Mouse (Mus musculus) midbrain, embryonic 13.5 days (tissue): Measurements from ENCODE around the gene Memo1. TPM values are rescaled to one million over a fixed set of nuclear protein-coding genes. Genes with fewer than 3 reads are reported as not detected.

Experiments used
- ATAC-seq: fragments of 200-750 bp; cut with Nextera tagmentation; 2 replicates; pipeline ENCODE4 v1.8.0; 2017; ENCODE audit warnings: mild to moderate bottlenecking, moderate TSS enrichment, moderate library complexity
- H3K27ac ChIP-seq: fragments of 300-500 bp; sonication (generic); 2 replicates; pipeline ENCODE4 v1.5.1; 2015; ENCODE audit warnings: inconsistent platforms, mild to moderate bottlenecking, moderate library complexity
- H3K27me3 ChIP-seq: fragments of 300-500 bp; sonication (generic); 2 replicates; pipeline ENCODE4 v1.6.1; 2015; ENCODE audit warnings: mild to moderate bottlenecking, inconsistent platforms
- H3K36me3 ChIP-seq: fragments of 300-500 bp; sonication (generic); 2 replicates; pipeline ENCODE4 v1.6.1; 2015; ENCODE audit warnings: mild to moderate bottlenecking, inconsistent platforms
- H3K4me1 ChIP-seq: fragments of 300-500 bp; sonication (generic); replicated peaks from 2 replicates; pipeline ENCODE4 v1.6.1; 2015; ENCODE audit warnings: inconsistent platforms
- H3K4me2 ChIP-seq: fragments of 300-500 bp; sonication (generic); replicated peaks from 2 replicates; pipeline ENCODE4 v1.6.1; 2015; ENCODE audit warnings: moderate library complexity, mild to moderate bottlenecking, inconsistent platforms
- H3K4me3 ChIP-seq: fragments of 300-500 bp; sonication (generic); replicated peaks from 2 replicates; pipeline ENCODE4 v1.5.1; 2015; ENCODE audit warnings: mild to moderate bottlenecking, inconsistent platforms
- H3K9ac ChIP-seq: fragments of 300-500 bp; sonication (generic); replicated peaks from 2 replicates; pipeline ENCODE4 v1.6.1; 2015; ENCODE audit warnings: mild to moderate bottlenecking, inconsistent platforms
- H3K9me3 ChIP-seq: fragments of 300-500 bp; sonication (generic); 2 replicates; pipeline ENCODE4 v1.6.1; 2016; ENCODE audit warnings: mild to moderate bottlenecking, inconsistent platforms
- WGBS: fragments of 180-500 bp; shearing (Covaris S2); methylation state at CpG from one replicate; pipeline ENCODE4 v1.1.7; 2015; 5-methylcytosine and 5-hydroxymethylcytosine counted together
- polyA plus RNA-seq: library from polyadenylated mRNA; unstranded; fragments of >200 nt; fragmentation: Nextera tagmentation; extraction: Ambion mirVana; gene quantifications from 2 replicates; pipeline ENCODE4 v1.2.1, GENCODE M21; 2015

Gene Memo1
- polyA plus RNA-seq, 1 experiment from 2014 or later, result 66.3 TPM

DNA sequence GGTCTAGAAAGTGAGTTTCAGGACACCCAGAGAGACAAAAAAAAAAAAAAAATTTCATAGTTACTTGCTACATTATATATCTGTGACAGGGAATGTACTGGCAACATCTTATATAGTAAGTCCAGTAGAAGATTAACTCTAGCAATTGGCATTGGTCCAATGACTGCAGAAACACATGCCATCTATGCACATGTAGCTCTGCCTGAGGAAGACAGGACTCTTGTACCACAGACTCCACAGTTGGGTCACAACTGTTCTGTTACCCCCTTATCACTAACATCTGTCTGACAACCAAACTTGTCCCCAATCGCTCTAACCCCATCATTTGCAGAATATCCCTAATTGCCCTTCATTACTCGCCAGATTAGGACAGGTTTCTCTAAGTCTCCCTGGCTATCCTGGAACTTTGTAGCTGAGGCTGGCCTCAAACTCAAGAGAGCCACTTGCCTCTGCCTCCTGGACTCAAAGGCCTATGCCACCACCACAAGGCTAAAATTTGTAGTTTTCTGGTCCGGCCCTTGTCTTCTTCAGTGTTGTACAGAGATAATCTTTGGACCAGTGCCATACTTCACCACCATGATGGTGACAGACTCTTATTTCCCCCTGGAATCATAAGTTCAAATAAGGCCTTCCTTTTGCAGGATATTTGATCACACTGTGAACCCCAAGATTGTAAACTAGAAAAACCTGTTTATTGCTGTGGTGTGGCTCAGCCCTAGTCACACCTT, 23.6 kb downstream of the Memo1 start:
- no peak for ATAC-seq
- Histone ChIP-seq H3K27me3 (no peaks in the 10 kb centered on the region), H3K9me3 (no peaks in the 10 kb centered on the region), H3K4me2 (no peak overlapping the region), H3K9ac (no peak overlapping the region), H3K4me1 (no peaks in the 10 kb centered on the region), H3K4me3 (no peak overlapping the region), H3K27ac (no peak overlapping the region), H3K36me3 (0 out of 2 replicates have a peak, but pooled peaks cover 6% of the 10 kb centered on the region)
- WGBS, result 99% methylated on average over 3 of the region's 3 CpGs

DNA sequence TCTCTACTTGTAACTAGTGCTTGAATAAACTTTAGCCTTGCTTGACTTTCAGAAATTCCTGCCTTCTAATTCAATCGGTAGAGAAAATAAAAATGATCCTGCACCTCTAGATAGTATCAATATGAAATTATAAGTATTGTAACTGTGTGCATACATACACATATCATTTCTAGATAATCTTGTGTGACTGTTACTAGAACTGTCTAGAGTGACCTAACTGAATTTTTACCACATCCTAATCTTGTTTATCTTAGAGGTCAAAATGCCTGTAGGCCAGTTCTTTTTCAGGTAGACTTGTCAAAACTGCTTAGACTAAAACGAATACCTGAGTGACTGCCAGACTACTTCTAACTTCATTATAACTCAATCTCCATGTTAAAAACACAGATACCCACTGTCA, 25.1 kb downstream of the Memo1 start:
- 0 out of 2 replicates have a peak, but pooled peaks cover 2% of the 10 kb centered on the region for H3K36me3 ChIP-seq
- peaks cover 12% of the 10 kb centered on the region for H3K4me1 ChIP-seq
- H3K27ac ChIP-seq, result no peak overlapping the region
- H3K4me3 ChIP-seq, result no peak overlapping the region
- no peaks in the 10 kb centered on the region for H3K9me3 ChIP-seq
- H3K4me2 ChIP-seq, result no peak overlapping the region
- 98% methylated on average over 2 of the region's 2 CpGs for WGBS
- no peaks in the 10 kb centered on the region for H3K27me3 ChIP-seq
- no peak overlapping the region for H3K9ac ChIP-seq
- no peak for ATAC-seq

DNA sequence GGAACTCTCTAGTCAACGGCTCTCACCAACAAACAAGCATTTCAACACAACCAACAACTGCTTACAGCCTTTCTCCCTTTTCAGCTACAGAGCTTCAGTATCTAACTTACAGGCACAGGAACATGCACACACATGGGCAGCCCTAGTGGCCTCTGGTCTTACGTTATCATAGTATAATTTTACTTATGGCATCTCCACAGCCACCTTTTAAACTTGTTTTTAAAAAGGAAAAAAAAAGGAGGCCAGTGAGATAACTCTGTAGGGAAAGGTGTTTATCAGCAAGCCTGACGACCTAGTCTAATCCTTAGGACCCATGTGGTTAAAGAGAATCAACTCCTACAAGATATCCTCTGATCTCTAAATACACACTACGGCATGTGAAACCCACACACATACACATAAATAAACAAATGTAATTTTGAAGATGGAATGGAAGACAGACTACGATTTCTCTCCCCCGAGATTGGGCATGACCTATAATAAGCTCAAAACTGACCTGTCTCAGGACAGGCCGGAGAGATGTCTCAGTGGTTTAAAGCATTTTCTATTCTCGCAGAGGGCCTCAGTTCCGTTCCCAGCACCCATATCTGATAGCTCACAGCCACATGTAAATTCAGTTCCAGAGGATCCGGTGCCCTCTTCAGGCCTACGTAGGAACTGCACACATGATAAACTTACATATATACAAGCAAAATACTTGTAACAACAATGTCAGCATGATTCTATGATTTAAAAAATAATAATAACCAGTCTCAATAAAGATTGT, 27.7 kb downstream of the Memo1 start:
- Histone ChIP-seq H3K27ac (no peak overlapping the region), H3K9ac (no peak overlapping the region), H3K4me3 (no peak overlapping the region), H3K36me3 (0 out of 2 replicates have a peak, but pooled peaks cover 2% of the 10 kb centered on the region), H3K27me3 (no peaks in the 10 kb centered on the region), H3K4me1 (peaks cover 27% of the 10 kb centered on the region), H3K9me3 (no peaks in the 10 kb centered on the region), H3K4me2 (no peak overlapping the region)
- 92% methylated on average over 11 of the region's 11 CpGs for WGBS
- no peak for ATAC-seq

DNA sequence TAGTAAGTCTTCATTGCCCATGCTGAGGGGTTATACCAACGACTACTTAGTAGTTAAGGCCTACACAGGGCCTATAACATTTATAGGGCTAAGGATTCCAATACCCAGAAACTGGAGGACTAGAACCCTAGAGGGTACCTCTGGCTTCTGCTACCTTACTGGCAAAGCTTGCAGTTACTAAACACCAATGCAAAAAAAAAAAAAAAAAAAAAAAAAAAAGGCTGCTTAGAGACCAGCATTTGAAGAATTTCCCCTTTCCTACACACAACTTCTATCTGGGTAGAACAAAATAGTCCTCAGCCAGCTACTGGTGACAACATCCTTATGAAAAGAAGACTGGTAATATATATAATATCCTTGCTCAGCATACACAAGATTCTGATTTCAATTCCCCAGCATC, 29.7 kb downstream of the Memo1 start:
- H3K9ac ChIP-seq, result no peak overlapping the region
- no peak for ATAC-seq
- H3K4me2 ChIP-seq, result no peak overlapping the region
- no peaks in the 10 kb centered on the region for H3K27me3 ChIP-seq
- H3K27ac ChIP-seq, result peak overlapping the region; percentile 69
- no peaks in the 10 kb centered on the region for H3K9me3 ChIP-seq
- no peak overlapping the region for H3K4me3 ChIP-seq
- WGBS, result 47% methylated on average over 1 of the region's 1 CpGs
- 0 out of 2 replicates have a peak, but pooled peaks cover 2% of the 10 kb centered on the region for H3K36me3 ChIP-seq
- peaks cover 36% of the 10 kb centered on the region for H3K4me1 ChIP-seq

DNA sequence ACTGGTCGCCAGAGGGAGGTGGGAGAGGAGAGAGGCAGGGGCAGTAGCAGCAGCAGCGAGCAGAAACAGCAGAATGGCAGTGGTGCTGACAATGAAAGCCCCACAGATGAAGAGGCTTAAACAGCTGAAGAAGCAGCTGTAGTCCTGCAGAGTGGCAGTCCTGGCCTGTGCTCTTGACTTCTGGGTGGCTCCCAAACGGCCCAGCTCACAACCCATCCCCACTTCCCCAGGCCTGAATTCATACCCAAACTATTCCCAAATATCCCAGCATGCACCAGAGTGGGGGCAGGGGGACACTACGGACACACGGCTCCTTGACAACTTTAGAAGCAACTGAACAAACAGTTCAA, 30.2 kb downstream of the Memo1 start:
- H3K9me3 ChIP-seq, result no peaks in the 10 kb centered on the region
- peak; percentile 74 for ATAC-seq
- H3K9ac ChIP-seq, result 0 out of 2 replicates have a peak overlapping the region, but pooled peaks have one; percentile 17
- H3K27me3 ChIP-seq, result no peaks in the 10 kb centered on the region
- H3K27ac ChIP-seq, result peak overlapping the region; percentile 69
- H3K4me1 ChIP-seq, result peaks cover 36% of the 10 kb centered on the region
- 0 out of 2 replicates have a peak, but pooled peaks cover 2% of the 10 kb centered on the region for H3K36me3 ChIP-seq
- H3K4me2 ChIP-seq, result peak overlapping the region; percentile 19
- 8% methylated on average over 5 of the region's 5 CpGs for WGBS
- H3K4me3 ChIP-seq, result no peak overlapping the region

DNA sequence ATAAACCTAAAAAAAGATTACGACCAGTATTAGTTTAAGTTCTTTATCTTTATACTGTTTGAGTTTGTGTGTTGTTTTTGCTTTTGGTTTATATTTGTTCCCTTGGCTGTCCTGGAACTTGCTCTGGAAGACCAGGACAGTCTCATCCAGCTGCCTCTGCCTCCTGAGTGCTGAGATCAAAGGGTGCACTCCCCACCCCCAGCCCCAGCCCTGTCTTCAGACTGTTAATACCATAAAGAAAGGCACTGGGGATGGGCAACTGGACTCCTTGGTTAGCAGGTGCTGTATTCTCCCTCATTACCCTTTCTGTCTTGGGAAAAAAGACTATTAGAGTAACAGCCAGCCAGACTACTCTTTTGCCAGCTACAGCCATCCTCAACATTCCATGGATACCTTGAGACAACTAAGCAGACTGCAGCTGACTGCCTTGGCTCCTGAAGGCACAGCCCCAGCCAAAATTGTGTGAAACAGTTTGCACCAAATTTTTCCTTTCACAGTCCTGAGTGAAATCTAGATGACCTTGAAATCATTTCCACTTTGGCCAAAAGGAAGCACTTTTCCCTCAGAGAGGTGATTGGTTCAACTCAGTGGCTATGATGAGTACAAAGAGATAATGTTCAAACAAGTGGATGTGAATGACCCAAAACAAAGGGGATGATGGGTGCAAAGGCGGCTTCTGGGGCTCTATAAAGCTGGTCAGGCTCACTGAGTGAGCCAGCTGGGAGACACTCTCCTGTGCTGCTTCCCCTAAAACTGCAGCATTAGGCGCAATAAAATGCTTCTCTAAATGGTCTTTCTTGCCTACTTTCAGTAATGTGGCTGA, 30.8 kb downstream of the Memo1 start:
- Histone ChIP-seq H3K27me3 (no peaks in the 10 kb centered on the region), H3K9me3 (no peaks in the 10 kb centered on the region), H3K27ac (peak overlapping the region; percentile 69), H3K4me1 (peaks cover 36% of the 10 kb centered on the region), H3K4me3 (no peak overlapping the region), H3K9ac (0 out of 2 replicates have a peak overlapping the region, but pooled peaks have one; percentile 17), H3K36me3 (0 out of 2 replicates have a peak, but pooled peaks cover 2% of the 10 kb centered on the region), H3K4me2 (peak overlapping the region; percentile 19)
- whole genome bisulfite sequencing, result 46% methylated on average over 3 of the region's 3 CpGs
- peak; percentile 44; the same call in 1 of the 2 replicates for ATAC-seq

DNA sequence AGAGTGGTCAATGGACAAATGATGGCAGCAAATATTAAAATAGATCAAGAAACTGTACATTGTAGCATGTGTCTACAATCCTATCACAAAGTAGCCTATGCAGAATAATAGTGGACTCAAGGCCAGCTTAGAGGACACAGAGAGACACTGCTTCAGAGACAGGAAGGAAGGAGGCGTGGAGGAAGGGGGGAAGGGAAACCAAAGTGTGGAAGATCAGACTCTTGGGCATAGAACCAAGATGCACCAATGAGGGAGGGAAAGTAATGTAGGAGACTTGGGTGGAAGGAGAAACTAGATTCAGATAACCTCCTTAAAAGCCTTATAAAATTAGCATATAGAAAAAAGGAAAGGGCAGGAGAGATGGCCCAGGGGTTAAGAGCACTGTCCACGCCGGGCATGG, 32.9 kb downstream of the Memo1 start:
- peaks cover 36% of the 10 kb centered on the region for H3K4me1 ChIP-seq
- H3K36me3 ChIP-seq, result peaks cover 8% of the 10 kb centered on the region; the same call in 1 of the 2 replicates
- no peak for ATAC-seq
- no peak overlapping the region for H3K27ac ChIP-seq
- H3K9me3 ChIP-seq, result no peaks in the 10 kb centered on the region
- H3K9ac ChIP-seq, result no peak overlapping the region
- H3K27me3 ChIP-seq, result no peaks in the 10 kb centered on the region
- no peak overlapping the region for H3K4me3 ChIP-seq
- 90% methylated on average over 3 of the region's 3 CpGs for WGBS
- H3K4me2 ChIP-seq, result no peak overlapping the region

DNA sequence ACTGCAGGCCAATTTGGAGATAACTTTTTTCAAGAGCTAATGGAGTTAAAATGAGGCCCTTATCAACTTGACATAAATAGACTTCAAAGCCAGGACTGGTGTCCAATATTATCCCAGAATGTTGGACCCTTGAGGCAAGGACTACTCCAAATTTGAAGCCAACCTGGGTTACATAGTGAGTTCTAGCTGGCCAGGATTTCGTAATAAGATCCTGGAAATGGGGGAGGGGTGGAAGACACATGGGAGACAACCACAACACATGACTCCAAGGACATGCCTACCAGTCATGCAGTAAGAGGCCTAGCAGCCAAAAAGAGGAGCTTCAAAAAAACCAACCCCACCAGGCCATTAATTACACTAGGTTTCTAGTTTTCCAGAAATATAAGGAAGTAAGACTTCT, 50.0 kb downstream of the Memo1 start:
- Histone ChIP-seq H3K36me3 (peaks cover 6% of the 10 kb centered on the region; the same call in 1 of the 2 replicates), H3K9me3 (no peaks in the 10 kb centered on the region), H3K4me1 (no peaks in the 10 kb centered on the region), H3K27me3 (no peaks in the 10 kb centered on the region), H3K9ac (no peak overlapping the region), H3K27ac (no peak overlapping the region), H3K4me2 (no peak overlapping the region), H3K4me3 (no peak overlapping the region)
- ATAC-seq, result no peak
- 79% methylated on average over 1 of the region's 1 CpGs for WGBS

DNA sequence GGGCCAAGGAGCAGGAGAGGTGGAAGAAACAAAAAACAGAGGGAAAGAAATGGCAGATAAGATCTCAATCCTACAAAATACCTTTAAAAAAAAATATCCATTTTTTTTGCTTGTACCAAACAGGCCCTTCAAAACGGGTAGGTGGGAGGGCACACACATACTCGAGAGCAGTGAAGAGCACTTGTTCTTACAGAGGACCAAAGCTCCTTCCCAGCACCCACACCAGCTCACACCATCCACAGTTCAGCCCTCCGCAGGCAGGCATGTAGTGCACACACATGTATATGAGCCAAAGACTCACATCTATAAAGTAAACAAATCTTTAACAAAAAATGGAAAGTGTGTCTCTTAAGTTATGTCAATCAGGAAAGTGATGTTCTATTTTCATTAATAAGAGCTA, 52.5 kb downstream of the Memo1 start:
- Histone ChIP-seq H3K4me2 (no peak overlapping the region), H3K4me1 (no peaks in the 10 kb centered on the region), H3K9ac (no peak overlapping the region), H3K27me3 (no peaks in the 10 kb centered on the region), H3K36me3 (peaks cover 13% of the 10 kb centered on the region), H3K4me3 (no peak overlapping the region), H3K27ac (no peak overlapping the region), H3K9me3 (no peaks in the 10 kb centered on the region)
- no peak for ATAC-seq
- WGBS, result 81% methylated on average over 3 of the region's 3 CpGs

DNA sequence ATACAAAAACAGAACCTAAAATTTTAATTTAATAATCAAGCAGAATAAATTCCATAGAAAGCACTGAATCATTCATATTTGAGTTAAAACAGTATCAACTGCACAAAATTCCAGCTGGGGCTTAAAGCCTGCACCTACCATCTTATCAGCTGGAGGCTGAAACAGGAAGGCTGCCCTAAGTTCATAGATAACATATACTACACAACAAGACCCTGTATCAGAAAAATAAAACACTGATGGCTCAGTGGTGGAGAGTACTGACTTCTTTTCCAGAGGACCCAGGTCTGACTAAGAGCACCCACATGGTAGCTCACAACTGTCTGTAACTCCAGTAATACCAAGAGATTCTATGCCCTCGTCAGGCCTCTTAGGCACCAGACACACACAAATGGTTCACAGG, 55.0 kb downstream of the Memo1 start:
- Histone ChIP-seq H3K27ac (no peak overlapping the region), H3K36me3 (peaks cover 13% of the 10 kb centered on the region), H3K4me1 (no peaks in the 10 kb centered on the region), H3K4me2 (no peak overlapping the region), H3K27me3 (no peaks in the 10 kb centered on the region), H3K4me3 (no peak overlapping the region), H3K9me3 (no peaks in the 10 kb centered on the region), H3K9ac (no peak overlapping the region)
- 96% methylated on average over 1 of the region's 1 CpGs for WGBS
- no peak for ATAC-seq

DNA sequence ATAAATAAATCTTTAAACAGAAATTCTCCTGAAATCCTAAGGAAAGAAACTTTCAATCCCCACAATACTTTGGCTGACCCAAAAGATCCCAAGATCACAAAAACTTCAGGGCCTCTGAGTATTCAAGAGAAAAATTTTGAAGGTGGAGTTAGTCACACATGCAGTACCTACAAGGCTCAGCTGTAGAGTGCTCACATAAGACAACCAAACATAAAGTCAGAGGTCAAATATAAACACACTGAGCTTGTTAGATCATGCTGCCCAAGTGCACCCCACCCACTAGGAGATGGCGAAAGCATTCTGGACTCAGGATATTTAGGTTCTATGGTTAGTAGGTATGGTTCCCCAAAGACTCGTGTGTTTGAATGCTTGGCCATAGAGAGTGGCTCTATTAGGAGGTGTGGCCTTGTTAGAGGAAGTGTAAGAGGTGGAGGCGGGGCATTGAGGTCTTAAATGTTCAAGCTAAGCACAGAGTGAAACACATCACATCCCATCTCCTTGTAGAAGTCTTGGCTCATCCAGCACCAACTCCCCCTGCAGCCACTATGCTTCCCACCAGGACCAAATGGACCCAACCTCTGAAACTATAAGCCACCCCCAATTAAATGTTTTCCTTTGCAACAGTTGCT, 67.1 kb downstream of the Memo1 start:
- Histone ChIP-seq H3K4me2 (no peak overlapping the region), H3K9ac (no peak overlapping the region), H3K27me3 (no peaks in the 10 kb centered on the region), H3K36me3 (peaks cover 1% of the 10 kb centered on the region; the same call in 1 of the 2 replicates), H3K9me3 (no peaks in the 10 kb centered on the region), H3K4me1 (no peaks in the 10 kb centered on the region), H3K4me3 (no peak overlapping the region), H3K27ac (no peak overlapping the region)
- 96% methylated on average over 3 of the region's 3 CpGs for WGBS
- no peak for ATAC-seq
